Mouse (Mus musculus): ENCODE measurements around the gene Ccdc121.

Ccdc121 gene

DNA sequence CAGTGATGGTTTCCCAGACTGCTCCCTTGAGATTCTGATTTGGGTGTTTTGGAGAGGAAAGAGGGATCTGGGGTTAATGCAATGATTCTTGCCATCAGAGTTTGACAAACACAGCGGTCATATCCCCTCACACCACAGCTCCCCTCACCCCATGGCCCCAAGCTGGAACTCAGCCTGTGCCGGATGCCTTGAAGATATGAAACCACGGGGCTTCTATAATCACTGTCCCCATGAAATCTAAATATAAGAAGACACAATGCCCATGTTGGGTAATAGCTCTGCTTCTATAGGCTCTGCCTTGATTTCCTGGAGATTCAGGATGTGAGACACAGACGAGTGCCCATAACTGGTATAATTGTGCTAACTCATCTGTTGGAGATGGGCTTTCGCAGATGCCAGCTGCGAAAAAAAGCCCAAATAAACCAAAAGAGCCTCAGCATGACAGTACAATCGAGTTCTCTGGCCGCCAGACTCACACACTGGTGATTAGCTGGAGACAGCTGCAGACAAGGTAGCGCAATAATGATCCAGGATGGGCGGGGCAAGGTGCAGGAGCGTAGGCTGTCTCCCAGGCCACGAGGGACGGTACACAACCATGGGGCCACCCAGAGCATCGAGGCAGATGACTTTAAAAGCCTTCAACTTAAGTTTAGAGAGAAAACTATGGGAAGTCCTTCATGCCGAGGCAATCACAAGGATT, 1.3 kb upstream of the Ccdc121 start:
- peak in 1 of 2 experiments; percentile 17 for DNase-seq (ENCODE audit: low spot score in 2 of 2)

DNA sequence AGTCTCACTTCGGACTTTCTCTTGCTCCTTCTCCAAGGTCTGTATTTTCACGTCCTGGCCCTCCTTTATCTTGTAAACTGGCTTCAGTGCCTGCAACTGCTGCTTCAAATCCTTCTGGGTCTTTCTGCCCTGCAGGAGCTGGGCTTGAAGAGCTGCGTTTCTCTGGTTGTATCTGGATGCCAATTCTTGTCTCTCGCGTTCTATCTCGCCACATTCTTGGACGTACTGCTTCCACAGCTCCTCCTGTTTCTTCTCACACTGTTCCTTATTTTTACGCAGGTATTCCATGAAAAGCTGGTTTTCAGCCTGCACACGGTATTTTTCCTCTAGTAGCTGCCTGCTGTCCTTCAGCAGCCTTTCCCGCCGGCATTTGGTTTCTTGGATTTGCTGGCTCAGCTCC, 396 bp downstream of the Ccdc121 start:
- DNase-seq (ENCODE audit: low spot score in 2 of 2) = peak in 1 of 2 experiments; percentile 22

DNA sequence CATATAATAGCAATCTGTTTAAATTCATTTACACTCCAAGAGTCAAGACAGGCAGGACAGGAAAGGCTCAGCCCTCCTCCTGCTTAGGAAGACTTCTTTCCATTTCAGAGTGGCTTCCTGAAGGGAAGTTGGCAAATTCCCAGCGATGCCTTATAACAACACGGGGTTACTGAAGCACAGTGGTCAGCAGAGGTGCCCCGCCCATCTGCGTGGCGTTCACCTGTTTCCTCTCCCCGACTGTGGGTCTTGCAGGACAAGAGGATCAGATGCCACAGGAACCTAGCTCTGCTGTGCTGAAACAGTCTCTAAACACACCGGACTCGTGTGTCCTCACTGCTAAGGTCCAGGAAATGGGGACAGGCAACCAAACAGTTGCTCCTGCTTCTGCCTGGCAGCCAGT, 5.9 kb downstream of the Ccdc121 start:
- DNase-seq (ENCODE audit: low spot score in 2 of 2) = no peak

DNA sequence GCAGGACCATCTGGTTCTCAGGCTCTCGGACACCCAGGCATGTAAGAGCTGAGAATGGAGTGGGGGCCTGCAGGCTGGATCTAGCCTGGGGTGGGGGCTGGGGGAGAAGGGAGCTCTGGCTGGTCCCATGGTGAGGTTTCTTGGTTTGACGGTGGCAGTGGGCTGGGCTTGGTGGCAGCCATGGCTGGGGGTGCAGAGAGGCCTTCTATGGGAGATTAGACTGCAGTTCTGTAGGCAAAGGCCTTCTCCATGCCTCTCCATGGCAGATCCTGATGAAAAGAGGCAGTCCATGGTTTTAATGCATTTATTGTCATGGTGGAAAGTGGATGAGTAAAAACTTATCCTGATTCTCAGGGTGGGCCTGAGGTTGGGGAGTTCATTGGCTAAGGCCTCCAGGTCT, 7.8 kb downstream of the Ccdc121 start:
- no peak for DNase-seq (ENCODE audit: low spot score in 2 of 2)

DNA sequence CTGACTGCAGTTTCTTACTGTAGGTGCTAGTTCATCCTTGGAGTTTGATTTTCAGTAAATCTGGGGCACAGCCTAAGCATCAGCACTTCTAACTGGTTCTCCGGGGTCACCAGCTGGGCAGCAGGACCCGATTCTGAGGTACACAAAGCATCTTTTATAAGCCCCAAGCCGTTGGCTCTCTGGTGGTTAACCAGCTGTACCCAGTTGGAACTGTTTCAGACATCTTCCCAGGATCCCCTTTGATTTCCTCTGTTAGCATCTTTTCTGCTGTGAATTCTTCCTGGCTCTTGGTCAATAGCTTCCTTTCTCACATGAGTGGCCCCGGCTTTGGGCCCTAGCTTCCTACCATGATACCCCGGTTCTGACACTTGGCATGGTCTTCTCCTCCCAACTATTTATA, 26.6 kb downstream of the Ccdc121 start:
- DNase-seq (ENCODE audit: low spot score in 2 of 2) = peak; percentile 64 to 75

DNA sequence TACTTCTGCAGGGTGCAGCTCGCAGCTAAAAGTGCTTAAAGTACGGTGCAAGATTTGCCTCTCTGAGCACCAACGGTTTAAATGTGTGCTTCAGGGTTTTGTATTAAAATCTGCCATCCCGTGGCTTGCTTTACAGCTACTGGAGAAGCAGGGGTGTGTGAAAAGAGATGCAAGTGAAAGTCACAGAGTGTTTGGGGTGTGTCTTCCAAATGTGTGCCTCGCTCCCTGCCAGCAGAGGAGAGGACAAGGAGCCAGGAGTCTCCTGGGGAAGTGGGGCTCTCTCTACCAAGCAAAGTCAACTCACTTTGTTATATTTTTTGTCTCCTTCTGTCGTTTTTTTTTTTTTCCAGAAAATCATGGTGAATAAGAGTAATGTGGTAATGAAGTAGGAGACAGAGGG, 34.7 kb downstream of the Ccdc121 start:
- no peak for DNase-seq (ENCODE audit: low spot score in 2 of 2)

DNA sequence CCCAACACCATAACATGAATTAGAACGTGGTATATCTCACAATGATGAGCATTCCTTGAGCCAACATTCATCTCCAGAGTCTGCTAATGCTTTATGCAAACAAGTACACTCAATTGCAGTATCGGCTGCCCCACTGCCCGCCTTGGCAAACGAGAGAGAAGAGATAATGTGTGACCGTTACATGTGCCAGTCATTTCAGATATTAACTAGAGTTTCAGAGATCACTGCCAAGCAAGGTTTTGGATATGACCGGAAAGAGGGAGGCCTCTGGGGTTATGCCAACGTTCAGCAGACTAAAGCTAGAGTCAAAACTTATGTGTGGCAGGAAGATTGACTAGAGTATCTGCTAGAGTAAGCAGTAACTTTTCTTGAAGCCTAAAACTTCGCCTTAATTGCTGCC, 35.1 kb downstream of the Ccdc121 start:
- no peak for DNase-seq (ENCODE audit: low spot score in 2 of 2)

- no peak for DNase-seq (ENCODE audit: low spot score in 2 of 2)
Measured at GRCm38 (mm10) chr1:181469415-181469814, 41.8 kb downstream of the Ccdc121 start.

DNA sequence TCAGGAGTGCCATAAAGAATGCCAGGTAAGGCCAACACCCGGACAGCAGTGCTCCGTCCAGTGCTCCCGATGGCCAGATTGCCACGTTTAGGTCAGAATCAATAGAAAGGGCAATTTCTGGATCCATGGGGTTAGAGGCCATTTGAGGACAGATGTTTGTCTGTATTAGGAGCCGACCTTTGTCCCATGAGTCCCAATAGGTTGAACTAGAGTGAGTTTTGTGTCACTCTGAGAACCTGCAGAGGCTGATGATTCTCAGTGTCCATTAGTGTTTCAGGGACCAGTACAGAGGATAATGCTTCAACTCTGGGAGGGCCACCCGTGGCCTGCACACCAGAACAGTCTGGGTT, 44.0 kb downstream of the Ccdc121 start:
- no peak for DNase-seq (ENCODE audit: low spot score in 2 of 2)

- peak; percentile 83 to 85 for DNase-seq (ENCODE audit: low spot score in 2 of 2)
Measured at GRCm38 (mm10) chr1:181466601-181467320, 44.5 kb downstream of the Ccdc121 start.

DNA sequence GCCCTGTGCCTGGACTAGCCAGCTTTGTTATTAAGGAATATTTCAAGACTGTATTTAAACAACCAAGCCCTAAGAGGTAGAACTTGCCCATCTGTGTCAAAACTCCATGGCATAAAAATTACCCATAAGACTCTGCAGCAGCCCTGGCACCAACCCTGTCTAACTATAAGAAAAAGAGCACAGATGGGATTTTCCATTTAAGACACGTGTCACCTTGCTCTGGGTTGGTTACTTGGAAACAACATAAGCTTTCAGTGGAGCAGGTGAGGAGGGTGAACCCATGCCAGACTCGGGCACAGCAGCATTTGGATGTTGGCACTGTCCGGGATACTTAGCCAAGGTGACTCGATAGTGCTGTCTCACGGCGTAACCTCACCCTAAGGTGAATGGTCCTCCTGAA, 45.2 kb downstream of the Ccdc121 start:
- no peak for DNase-seq (ENCODE audit: low spot score in 2 of 2)

GRCm38 (mm10) chr1:181465027-181465426, 46.2 kb downstream of the Ccdc121 start:
- peak in 1 of 2 experiments; percentile 47 for DNase-seq (ENCODE audit: low spot score in 2 of 2)

GRCm38 (mm10) chr1:181462906-181463179, 48.4 kb downstream of the Ccdc121 start:
- no peak for DNase-seq (ENCODE audit: low spot score in 2 of 2)

DNA sequence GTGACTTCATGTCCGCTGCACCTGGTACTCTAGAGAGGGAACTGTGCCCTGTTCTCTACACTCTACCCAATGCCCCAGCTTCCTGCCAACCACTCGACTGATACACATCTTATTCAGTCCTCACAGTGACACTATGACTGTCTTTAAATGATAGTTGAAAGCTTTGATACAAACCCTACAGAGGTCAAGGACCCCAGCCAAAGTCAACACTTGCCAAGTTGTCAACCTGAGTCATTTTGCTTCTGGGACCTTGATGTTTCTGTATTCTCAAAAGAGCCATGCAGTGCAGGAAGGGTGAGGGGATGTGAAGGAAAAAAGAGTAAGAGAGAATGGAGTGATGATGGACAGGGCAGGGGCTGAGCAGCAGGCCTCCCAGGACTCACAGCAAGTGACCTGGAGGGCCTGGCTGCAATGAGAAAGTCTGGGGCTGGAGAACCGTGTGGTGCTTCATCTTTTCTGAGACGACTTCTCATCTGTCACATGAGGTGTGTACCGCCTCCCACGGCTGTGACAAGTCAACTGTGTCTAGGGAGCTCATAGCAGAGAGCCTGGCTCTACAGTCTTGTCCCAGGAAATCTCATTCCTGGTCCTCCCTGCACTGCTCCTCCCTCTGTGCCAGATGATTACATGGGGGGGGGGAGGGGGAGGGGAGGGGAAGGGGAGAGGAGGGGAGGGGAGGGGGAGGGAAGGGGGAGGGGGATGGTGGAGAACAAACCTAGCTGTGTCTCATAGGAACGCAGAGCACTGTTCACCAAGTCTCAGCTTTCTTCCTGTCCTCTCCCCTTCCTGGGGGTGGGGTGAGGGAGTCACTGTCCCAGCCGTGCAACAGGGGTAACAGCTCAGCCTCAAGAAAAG, 49.0 kb downstream of the Ccdc121 start:
- DNase-seq (ENCODE audit: low spot score in 2 of 2) = no peak

DNA sequence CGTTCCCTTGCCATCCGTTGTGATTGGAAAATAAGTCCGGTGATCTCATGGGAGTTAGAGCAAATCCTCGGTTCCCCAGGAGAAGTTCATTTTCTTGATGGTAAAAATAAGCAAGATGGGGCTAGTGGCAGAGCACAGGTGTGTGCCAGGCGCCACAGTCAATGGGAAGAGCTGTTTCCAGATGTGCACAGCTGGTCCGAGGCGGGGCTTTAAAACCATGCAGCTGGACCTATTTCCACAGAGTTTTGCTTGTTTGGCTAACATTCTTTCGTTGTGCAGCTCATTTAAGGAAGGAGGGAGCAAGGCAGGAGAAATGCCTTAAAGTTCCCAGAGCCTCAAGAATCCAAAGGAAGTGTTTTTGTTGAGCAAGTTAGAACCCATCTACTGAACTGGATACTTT, 49.8 kb downstream of the Ccdc121 start:
- no peak for DNase-seq (ENCODE audit: low spot score in 2 of 2)

- no peak for DNase-seq (ENCODE audit: low spot score in 2 of 2)
Measured at GRCm38 (mm10) chr1:181460283-181460682, 51.0 kb downstream of the Ccdc121 start.

Data from right cerebral cortex, postnatal 10 days (tissue).